Mouse (Mus musculus) embryonic facial prominence, embryonic 14.5 days (tissue): Measurements from ENCODE around the gene Nudcd2. TPM values are rescaled to one million over a fixed set of nuclear protein-coding genes. Genes with fewer than 3 reads are reported as not detected.

ENCODE experiments used
- ATAC-seq: fragments of 200-750 bp; cut with Nextera tagmentation; 2 replicates; pipeline ENCODE4 v1.8.0; 2017; ENCODE audit warnings: low read depth, moderate number of reproducible peaks, moderate TSS enrichment
- DNase-seq: peaks from one replicate; pipeline ENCODE4 v3.0.0-alpha.2; 2015; ENCODE audit warnings: low spot score
- H3K27ac ChIP-seq: fragments of 300-500 bp; sonication (generic); replicated peaks from 2 replicates; pipeline ENCODE4 v1.5.1; 2014; ENCODE audit warnings: low read depth, mild to moderate bottlenecking, low read length, moderate library complexity
- H3K27me3 ChIP-seq: fragments of 300-500 bp; sonication (generic); replicated peaks from 2 replicates; pipeline ENCODE4 v1.6.1; 2014; ENCODE audit warnings: low read length; ENCODE audit not compliant: control insufficient read depth, insufficient read depth
- H3K36me3 ChIP-seq: fragments of 300-500 bp; sonication (generic); 2 replicates; pipeline ENCODE4 v1.6.1; 2014; ENCODE audit warnings: low read length, mixed read lengths; ENCODE audit not compliant: control insufficient read depth, insufficient read depth
- H3K4me1 ChIP-seq: fragments of 300-500 bp; sonication (generic); 2 replicates; pipeline ENCODE4 v1.6.1; 2014; ENCODE audit warnings: antibody characterized with exemption, low read length; ENCODE audit not compliant: control insufficient read depth, insufficient read depth
- H3K4me2 ChIP-seq: fragments of 300-500 bp; sonication (generic); 2 replicates; pipeline ENCODE4 v1.6.1; 2014; ENCODE audit warnings: low read depth, mild to moderate bottlenecking, low read length, moderate library complexity, mixed read lengths
- H3K4me3 ChIP-seq: fragments of 300-500 bp; sonication (generic); 2 replicates; pipeline ENCODE4 v1.5.1; 2014; ENCODE audit warnings: low read depth, mild to moderate bottlenecking, low read length
- H3K9ac ChIP-seq: fragments of 300-500 bp; sonication (generic); 2 replicates; pipeline ENCODE4 v1.6.1; 2014; ENCODE audit warnings: low read depth, mild to moderate bottlenecking, low read length, moderate library complexity, mixed read lengths
- H3K9me3 ChIP-seq: fragments of 300-500 bp; sonication (generic); 2 replicates; pipeline ENCODE4 v1.6.1; 2016; ENCODE audit warnings: low read length; ENCODE audit not compliant: control insufficient read depth
- WGBS: fragments of 180-500 bp; shearing (Covaris S2); extraction: QIAGEN DNeasy Blood & Tissue Kit; methylation state at CpG from one replicate; pipeline ENCODE4 v1.1.7; 2014; 5-methylcytosine and 5-hydroxymethylcytosine counted together
- polyA plus RNA-seq: library from polyadenylated mRNA; unstranded; fragments of >200 nt; fragmentation: Nextera tagmentation; extraction: Ambion mirVana; gene quantifications from 2 replicates; pipeline ENCODE4 v1.2.1, GENCODE M21; 2014

Gene Nudcd2
- polyA plus RNA-seq, 1 experiment from 2014 or later = 122 TPM

- H3K4me3 ChIP-seq = no peak overlapping the region
- H3K27me3 ChIP-seq = no peaks in the 10 kb centered on the region
- DNase-seq (peak; percentile 76), ATAC-seq (no peak)
- 43% methylated on average over 12 of the region's 12 CpGs for WGBS
- H3K9ac ChIP-seq = peak overlapping the region; percentile 27; the same call in 1 of the 2 replicates
- H3K9me3 ChIP-seq = no peaks in the 10 kb centered on the region
- peak overlapping the region; percentile 19 for H3K4me2 ChIP-seq
- no peaks in the 10 kb centered on the region for H3K36me3 ChIP-seq
- no peaks in the 10 kb centered on the region for H3K4me1 ChIP-seq
- H3K27ac ChIP-seq = no peak overlapping the region
These were observed 42.1 kb downstream of the Nudcd2 start for GRCm38 (mm10) chr11:40775315-40776269.

- no peak for DNase-seq
- Histone ChIP-seq H3K9ac (no peak overlapping the region), H3K27ac (no peak overlapping the region), H3K4me3 (no peak overlapping the region), H3K36me3 (no peaks in the 10 kb centered on the region), H3K9me3 (no peaks in the 10 kb centered on the region), H3K4me1 (no peaks in the 10 kb centered on the region), H3K4me2 (no peak overlapping the region), H3K27me3 (no peaks in the 10 kb centered on the region)
- 72% methylated on average over 2 of the region's 2 CpGs for WGBS
- no peak for ATAC-seq
These were observed 48.4 kb downstream of the Nudcd2 start for GRCm38 (mm10) chr11:40781857-40782256.

GRCm38 (mm10) chr11:40783346-40783745 lies 49.9 kb downstream of the Nudcd2 start:
- DNase-seq = no peak
- no peaks in the 10 kb centered on the region for H3K27me3 ChIP-seq
- 83% methylated on average over 1 of the region's 1 CpGs for WGBS
- H3K9ac ChIP-seq = no peak overlapping the region
- no peaks in the 10 kb centered on the region for H3K36me3 ChIP-seq
- no peak overlapping the region for H3K4me3 ChIP-seq
- no peaks in the 10 kb centered on the region for H3K9me3 ChIP-seq
- no peak overlapping the region for H3K27ac ChIP-seq
- no peaks in the 10 kb centered on the region for H3K4me1 ChIP-seq
- ATAC-seq = no peak
- H3K4me2 ChIP-seq = no peak overlapping the region

- H3K4me3 ChIP-seq = no peak overlapping the region
- no peaks in the 10 kb centered on the region for H3K4me1 ChIP-seq
- H3K36me3 ChIP-seq = no peaks in the 10 kb centered on the region
- no peaks in the 10 kb centered on the region for H3K9me3 ChIP-seq
- no peak for ATAC-seq
- H3K4me2 ChIP-seq = no peak overlapping the region
- no peak overlapping the region for H3K27ac ChIP-seq
- no peaks in the 10 kb centered on the region for H3K27me3 ChIP-seq
- no peak overlapping the region for H3K9ac ChIP-seq
- peak; percentile 11 for DNase-seq
- WGBS = 66% methylated on average over 8 of the region's 8 CpGs
These were observed 50.9 kb downstream of the Nudcd2 start for GRCm38 (mm10) chr11:40784326-40784725.

GRCm38 (mm10) chr11:40786900-40787299 lies 53.4 kb downstream of the Nudcd2 start:
- no peak overlapping the region for H3K4me2 ChIP-seq
- no peak overlapping the region; the same call in 1 of the 2 replicates for H3K27ac ChIP-seq
- WGBS = 49% methylated on average over 2 of the region's 2 CpGs
- DNase-seq (peak; percentile 31), ATAC-seq (no peak)
- H3K4me3 ChIP-seq = no peak overlapping the region
- H3K27me3 ChIP-seq = no peaks in the 10 kb centered on the region
- H3K4me1 ChIP-seq = no peaks in the 10 kb centered on the region
- no peak overlapping the region for H3K9ac ChIP-seq
- no peaks in the 10 kb centered on the region for H3K9me3 ChIP-seq
- H3K36me3 ChIP-seq = no peaks in the 10 kb centered on the region

Other genes starting within 250 kb of the Nudcd2 start
- 92.5 and 92.8 TPM in 2 replicates for gene Mat2b, start 38.5 kb upstream of the Nudcd2 start, polyA plus RNA-seq
- 35.2 and 38.3 TPM in 2 replicates for gene Hmmr, start 245 bp upstream of the Nudcd2 start, polyA plus RNA-seq
- 69.3 and 85.7 TPM in 2 replicates for gene Ccng1, start 21.6 kb downstream of the Nudcd2 start, polyA plus RNA-seq